Mouse (Mus musculus) thymus, adult 2 months (tissue): ENCODE data around the gene Fbxo42. TPM values are rescaled to one million over a fixed set of nuclear protein-coding genes. Genes with fewer than 3 reads are reported as not detected.
"Not testable (repeated sequence)": the region's sequence is repeated elsewhere in the genome, so short reads cannot be mapped to it uniquely, and the experiment has no call there.

Source experiments
- DNase-seq: peaks from one replicate; pipeline ENCODE4 v3.0.0; 2021
- H3K27ac ChIP-seq: fragments of 200-500 bp; 2 replicates; pipeline ENCODE4 v1.5.1; 2012; ENCODE audit warnings: low read length, control low read depth; ENCODE audit not compliant: control insufficient read depth, insufficient read depth
- H3K27me3 ChIP-seq: fragments of 200-500 bp; 2 replicates; pipeline ENCODE4 v1.6.1; 2012; ENCODE audit warnings: mild to moderate bottlenecking, low read length, moderate library complexity, mixed read lengths; ENCODE audit not compliant: control insufficient read depth, insufficient read depth
- H3K36me3 ChIP-seq: fragments of 200-500 bp; 2 replicates; pipeline ENCODE4 v1.6.1; 2012; ENCODE audit warnings: mild to moderate bottlenecking, low read length, moderate library complexity; ENCODE audit not compliant: control insufficient read depth, insufficient read depth
- H3K4me1 ChIP-seq: fragments of 200-500 bp; replicated peaks from 2 replicates; pipeline ENCODE4 v1.6.1; 2012; ENCODE audit warnings: low read length; ENCODE audit not compliant: control insufficient read depth, insufficient read depth
- H3K4me3 ChIP-seq: fragments of 200-500 bp; 2 replicates; pipeline ENCODE4 v1.5.1; 2012; ENCODE audit warnings: mild to moderate bottlenecking, low read length, control low read depth, moderate library complexity; ENCODE audit not compliant: control insufficient read depth, insufficient read depth
- CTCF ChIP-seq: fragments of 200-500 bp; IDR thresholded peaks from 2 replicates; pipeline ENCODE4 v1.5.1; 2012; ENCODE audit warnings: mild to moderate bottlenecking, control low read depth, low read length, moderate library complexity, borderline replicate concordance; ENCODE audit not compliant: control insufficient read depth, poor library complexity, insufficient read depth; ENCODE audit errors: extremely low read depth
- POLR2A ChIP-seq: fragments of 200-500 bp; IDR thresholded peaks from 2 replicates; pipeline ENCODE4 v1.6.1; 2012; ENCODE audit warnings: mild to moderate bottlenecking, low read length, control low read depth, moderate library complexity; ENCODE audit not compliant: control insufficient read depth, poor library complexity, insufficient read depth; ENCODE audit errors: extremely low read depth
- WGBS: fragments of 180-500 bp; shearing (Covaris S2); methylation state at CpG from one replicate; pipeline ENCODE4 v1.1.7; 2018; 5-methylcytosine and 5-hydroxymethylcytosine counted together
- polyA plus RNA-seq: library from polyadenylated mRNA; depleted of rRNA; stranded (reverse); fragments of >200 nt; gene quantifications from 2 replicates; pipeline ENCODE4 v1.2.3, GENCODE M21; 2012

The Fbxo42 gene
- polyA plus RNA-seq, 1 experiment = 29.3 TPM

DNA sequence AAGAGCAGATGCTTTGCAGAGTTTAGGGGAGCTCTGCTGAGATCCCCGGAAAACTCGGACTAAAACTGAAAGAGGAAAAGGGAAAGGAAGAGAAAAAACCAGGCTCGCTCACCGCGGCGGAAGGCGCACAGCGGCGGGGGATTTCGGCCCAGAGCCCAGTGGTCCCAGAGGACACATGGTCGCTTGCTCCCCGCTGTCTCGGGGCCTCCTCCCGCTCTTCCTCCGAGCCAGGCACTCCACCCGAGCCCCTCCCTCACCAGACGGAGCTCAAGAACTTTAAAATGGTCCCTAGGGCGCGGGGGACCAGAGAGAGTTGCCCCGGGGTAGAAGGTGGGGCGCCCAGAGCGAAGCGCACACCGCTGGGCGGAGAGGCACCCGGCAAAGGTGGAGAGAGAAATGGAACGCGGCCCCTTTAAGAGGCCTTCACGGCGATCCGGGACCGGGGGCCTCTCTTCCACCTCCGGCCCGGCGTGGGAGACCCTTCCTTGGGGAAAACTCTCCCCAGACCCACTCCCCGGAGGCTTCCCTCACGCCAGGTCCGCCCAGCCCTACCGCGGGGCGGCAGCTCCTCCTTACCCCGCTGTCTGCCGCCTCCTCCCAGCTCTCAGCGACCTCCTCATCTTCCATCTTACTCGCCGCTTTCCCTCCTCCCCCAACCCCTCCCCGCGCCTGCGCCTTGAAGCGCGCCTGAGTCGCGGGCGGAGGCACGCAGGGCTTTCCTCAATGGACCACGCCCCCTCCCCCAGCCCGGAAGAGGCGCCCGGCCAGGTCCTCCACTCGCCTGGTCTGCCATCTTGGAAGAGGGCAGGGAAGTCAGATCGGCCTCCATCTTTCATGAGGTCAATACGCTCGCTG is 8.4 kb upstream of the Fbxo42 start, which contains the start of gene Szrd1:
Gene Szrd1 (minus strand): TSS at position 660 of the 855 bp plus-strand sequence.
- Histone ChIP-seq H3K36me3 (no peaks in the 10 kb centered on the region), H3K4me1 (peaks cover 24% of the 10 kb centered on the region), H3K27me3 (no peaks in the 10 kb centered on the region), H3K4me3 (peak within 1 kb of the TSS; percentile 76), H3K27ac (peak within 1 kb of the TSS; percentile 68)
- DNase-seq = peak; percentile 99
- under 1% methylated on average over 63 of the region's 63 CpGs for WGBS
- TF ChIP-seq CTCF (peak; percentile 35; the same call in 1 of the 2 replicates), POLR2A (peak; percentile 89)

DNA sequence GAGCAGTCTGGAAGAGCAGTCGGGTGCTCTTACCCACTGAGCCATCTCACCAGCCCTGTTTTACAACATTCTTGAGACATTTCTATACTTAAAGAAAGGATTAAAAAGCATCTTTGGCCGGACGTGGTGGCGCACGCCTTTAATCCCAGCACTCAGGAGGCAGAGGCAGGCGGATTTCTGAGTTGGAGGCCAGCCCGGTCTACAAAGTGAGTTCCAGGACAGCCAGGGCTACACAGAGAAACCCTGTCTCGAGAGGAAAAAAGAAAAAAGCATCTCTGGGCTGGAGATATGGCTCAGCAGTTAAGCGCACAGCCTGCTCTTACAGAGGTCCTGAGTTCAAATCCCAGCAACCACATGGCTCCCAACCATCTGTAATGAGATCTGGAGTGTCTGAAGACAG is 7.4 kb upstream of the Fbxo42 start:
- H3K27me3 ChIP-seq, H3K27ac ChIP-seq, DNase-seq, H3K4me3 ChIP-seq, H3K36me3 ChIP-seq: not testable (repeated sequence)
- peaks cover 18% of the 10 kb centered on the region for H3K4me1 ChIP-seq
- WGBS = 96% methylated on average over 9 of the region's 9 CpGs

DNA sequence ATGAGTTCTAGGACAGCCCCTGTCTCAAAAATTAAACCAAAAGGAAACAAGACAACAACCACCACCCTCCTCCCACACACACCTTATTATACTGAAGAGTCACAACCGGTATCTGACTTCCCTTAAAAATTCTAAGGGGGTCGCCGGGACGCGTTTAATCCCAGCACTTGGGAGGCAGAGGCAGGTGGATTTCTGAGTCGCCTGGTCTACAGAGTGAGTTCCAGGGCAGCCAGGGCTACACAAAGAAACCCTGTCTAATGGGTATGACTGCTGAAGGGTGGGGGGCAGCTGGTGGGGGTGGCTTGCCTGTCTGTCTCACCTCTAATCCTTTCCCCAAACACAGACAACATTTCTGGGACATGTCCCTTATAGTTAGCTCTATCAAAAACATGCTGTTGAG is 6.7 kb upstream of the Fbxo42 start:
- Histone ChIP-seq H3K27me3 (no peaks in the 10 kb centered on the region), H3K36me3 (no peaks in the 10 kb centered on the region), H3K27ac (no peak overlapping the region), H3K4me1 (peaks cover 18% of the 10 kb centered on the region), H3K4me3 (no peak overlapping the region)
- 93% methylated on average over 6 of the region's 6 CpGs for WGBS
- no peak for TF ChIP-seq CTCF
- TF ChIP-seq POLR2A = no peak
- no peak for DNase-seq

DNA sequence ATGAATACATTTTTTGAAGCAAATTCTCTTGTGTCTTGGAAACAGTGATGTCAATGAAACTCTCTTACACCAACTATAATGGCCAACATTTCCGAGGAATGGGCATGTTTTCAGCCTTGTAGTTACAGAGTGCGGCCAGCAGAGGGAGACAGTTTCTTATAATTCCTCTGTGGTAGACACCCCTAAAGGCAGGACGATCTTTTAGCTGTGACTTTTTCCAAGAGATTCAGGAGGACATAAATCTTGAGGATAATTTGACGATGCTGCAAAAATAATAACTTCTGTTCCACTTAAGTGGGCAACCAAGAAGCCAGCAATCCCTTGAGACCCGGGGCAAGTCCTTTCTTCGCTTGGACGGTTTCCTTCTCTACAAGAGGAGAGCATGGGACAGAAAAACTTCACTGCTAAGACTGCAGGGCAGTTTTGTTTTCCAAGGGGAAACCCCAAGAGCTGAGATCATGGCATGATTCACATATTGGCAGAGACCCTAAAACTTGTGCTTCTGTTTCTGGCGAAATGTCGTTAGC is 5.4 kb upstream of the Fbxo42 start:
- no peaks in the 10 kb centered on the region for H3K27me3 ChIP-seq
- H3K36me3 ChIP-seq = no peaks in the 10 kb centered on the region
- 11% methylated on average over 9 of the region's 9 CpGs for WGBS
- H3K4me1 ChIP-seq = peaks cover 13% of the 10 kb centered on the region
- peak overlapping the region; percentile 20; the same call in 1 of the 2 replicates for H3K4me3 ChIP-seq
- no peak overlapping the region for H3K27ac ChIP-seq
- peak; percentile 81 for DNase-seq
- no peak for TF ChIP-seq CTCF
- no peak for TF ChIP-seq POLR2A

DNA sequence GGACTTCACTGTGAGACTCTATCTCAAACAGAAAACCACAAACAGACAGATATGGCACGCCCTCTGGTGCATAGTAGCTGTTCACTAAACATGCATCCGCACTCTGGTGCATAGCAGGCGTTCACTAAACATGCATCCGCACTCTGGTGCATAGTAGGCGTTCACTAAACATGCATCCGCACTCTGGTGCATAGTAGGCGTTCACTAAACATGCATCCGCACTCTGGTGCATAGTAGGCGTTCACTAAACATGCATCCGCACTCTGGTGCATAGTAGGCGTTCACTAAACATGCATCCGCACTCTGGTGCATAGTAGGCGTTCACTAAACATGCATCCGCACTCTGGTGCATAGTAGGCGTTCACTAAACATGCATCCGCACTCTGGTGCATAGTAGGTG is 2.6 kb upstream of the Fbxo42 start:
- not testable (repeated sequence) for H3K36me3 ChIP-seq, H3K4me3 ChIP-seq, H3K27ac ChIP-seq, DNase-seq, H3K27me3 ChIP-seq
- H3K4me1 ChIP-seq = peaks cover 12% of the 10 kb centered on the region; the same call in 1 of the 2 replicates
- WGBS = 97% methylated on average over 12 of the region's 16 CpGs

DNA sequence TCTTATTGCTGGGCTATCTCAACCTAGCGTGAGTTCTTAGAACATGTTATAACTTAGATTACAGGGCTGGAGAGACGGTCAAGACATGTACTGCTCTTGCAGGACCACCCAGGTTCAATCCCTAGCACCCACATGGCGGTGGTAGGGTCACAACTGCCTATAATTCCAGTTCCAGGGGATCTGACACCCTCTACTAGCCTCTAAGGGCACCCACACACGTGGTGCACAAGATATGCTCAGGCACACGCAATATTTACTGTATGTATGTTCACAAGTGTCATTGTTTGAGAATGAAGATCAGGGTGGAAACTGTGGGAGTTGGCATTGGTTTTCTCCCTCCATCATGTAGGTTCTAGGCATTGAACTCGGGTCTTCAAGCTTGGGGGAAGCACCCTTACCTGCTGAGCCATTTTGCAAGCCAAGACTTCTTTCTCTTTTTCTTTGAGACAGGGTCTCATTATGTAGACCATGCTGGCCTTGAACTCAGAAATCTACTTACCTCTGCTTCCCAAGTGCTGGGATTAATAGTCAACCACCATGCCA is 1.2 kb upstream of the Fbxo42 start:
- TF ChIP-seq POLR2A (no peak), CTCF (no peak)
- WGBS = 95% methylated on average over 6 of the region's 6 CpGs
- no peak overlapping the region for H3K27ac ChIP-seq
- no peak overlapping the region for H3K4me3 ChIP-seq
- no peaks in the 10 kb centered on the region for H3K27me3 ChIP-seq
- H3K4me1 ChIP-seq = peaks cover 12% of the 10 kb centered on the region; the same call in 1 of the 2 replicates
- DNase-seq = no peak
- H3K36me3 ChIP-seq = no peaks in the 10 kb centered on the region
